Mouse (Mus musculus) left cerebral cortex, postnatal 36 days (tissue): ENCODE data around the gene Eif4a1. TPM values are rescaled to one million over a fixed set of nuclear protein-coding genes. Genes with fewer than 3 reads are reported as not detected.
A peak's percentile ranks its signal among the peaks of the same experiment; 100 is the strongest.

ENCODE experiments used
- microRNA-seq: library from miRNA; unstranded; fragments of <30 nt; microRNA quantifications from one replicate; pipeline ENCODE4 v1.2.0, GENCODE M21; 2022
- total RNA-seq, 2 experiments: library from RNA; stranded (reverse); gene quantifications; 2 replicates each; pipeline ENCODE4 v1.2.3; 2021

The Eif4a1 gene
- total RNA-seq, 2 experiments from 2014 or later = 276 to 285 TPM

Small RNA genes within 50 kb of the gene (microRNA-seq; reads per million reads assigned to microRNA genes)
- 6.3 reads per million, percentile 22 among the genes with 10 or more reads in this experiment for gene Mir1934
- gene Mir467f = not detected

Other genes starting within 250 kb of the Eif4a1 start
- gene Dnah2, start 123.3 kb downstream of the Eif4a1 start, total RNA-seq = 1 to 10 TPM; 1.4 to 2.1 TPM
- gene Efnb3, start 112.2 kb downstream of the Eif4a1 start, total RNA-seq = 10 to 100 TPM; 56.1 to 57.3 TPM
- 10 to 100 TPM; 10.2 to 10.8 TPM for gene Wrap53, start 92.2 kb downstream of the Eif4a1 start, total RNA-seq
- 10 to 100 TPM; 21.7 to 22.6 TPM for gene Trp53, start 92.1 kb downstream of the Eif4a1 start, total RNA-seq
- gene Atp1b2, start 66.5 kb downstream of the Eif4a1 start, total RNA-seq = 100 to 1,000 TPM; 398 to 420 TPM
- gene Shbg, start 54.5 kb downstream of the Eif4a1 start, total RNA-seq = not detected
- gene Sat2, start 50.4 kb downstream of the Eif4a1 start, total RNA-seq = 10 to 100 TPM in 1 of 2 experiments, 1 to 10 TPM in 1; 9.5 to 11.2 TPM
- gene Fxr2, start 39.4 kb downstream of the Eif4a1 start, total RNA-seq = 100 to 1,000 TPM; 117 to 149 TPM
- gene Sox15, start 17.1 kb downstream of the Eif4a1 start, total RNA-seq = under 1 TPM in 1 of 2 experiments, not detected in 1; 0.39 TPM
- 10 to 100 TPM; 59.8 to 62.3 TPM for gene Mpdu1, start 9.8 kb downstream of the Eif4a1 start, total RNA-seq
- 10 to 100 TPM; 14.9 to 15.1 TPM for gene Cd68, start 6.3 kb downstream of the Eif4a1 start, total RNA-seq
- gene Senp3, start 9.7 kb upstream of the Eif4a1 start, total RNA-seq = 100 to 1,000 TPM in 1 of 2 experiments, 10 to 100 TPM in 1; 84.3 to 114 TPM
- gene Tnfsf13, start 13.4 kb upstream of the Eif4a1 start, total RNA-seq = 1 to 10 TPM; 2.3 to 2.6 TPM
- 10 to 100 TPM in 1 of 2 experiments, 1 to 10 TPM in 1; 7.2 to 12.3 TPM for gene Tnfsf12, start 23.4 kb upstream of the Eif4a1 start, total RNA-seq
- gene Tnfsfm13, start 23.7 kb upstream of the Eif4a1 start, total RNA-seq = 1 to 10 TPM; 1.7 to 3.0 TPM
- gene Polr2a, start 86.2 kb upstream of the Eif4a1 start, total RNA-seq = 10 to 100 TPM; 53.5 to 59.7 TPM
- not detected for gene Slc35g3, start 89.5 kb upstream of the Eif4a1 start, total RNA-seq
- 100 to 1,000 TPM; 122 to 127 TPM for gene Zbtb4, start 93.5 kb upstream of the Eif4a1 start, total RNA-seq
- gene Chrnb1, start 123.5 kb upstream of the Eif4a1 start, total RNA-seq = under 1 TPM; 0.66 to 0.81 TPM
- 10 to 100 TPM; 14.1 to 18.7 TPM for gene Fgf11, start 129.4 kb upstream of the Eif4a1 start, total RNA-seq
- not detected for gene Tmem102, start 133.2 kb upstream of the Eif4a1 start, total RNA-seq
- gene Gm39566, start 142.9 kb upstream of the Eif4a1 start, total RNA-seq = not detected
- gene Spem2, start 146.0 kb upstream of the Eif4a1 start, total RNA-seq = not detected
- gene Spem1, start 149.8 kb upstream of the Eif4a1 start, total RNA-seq = under 1 TPM; 0.52 TPM
- gene Nlgn2, start 165.4 kb upstream of the Eif4a1 start, total RNA-seq = 100 to 1,000 TPM; 239 to 241 TPM
- 100 to 1,000 TPM; 111 to 130 TPM for gene Tmem256, start 166.1 kb upstream of the Eif4a1 start, total RNA-seq
- 10 to 100 TPM; 18.4 to 18.7 TPM for gene Plscr3, start 174.0 kb upstream of the Eif4a1 start, total RNA-seq
- gene Tnk1, start 186.3 kb upstream of the Eif4a1 start, total RNA-seq = not detected
- not detected for gene Tmem95, start 205.6 kb upstream of the Eif4a1 start, total RNA-seq
- gene Kctd11, start 209.0 kb upstream of the Eif4a1 start, total RNA-seq = 1 to 10 TPM in 1 of 2 experiments, under 1 TPM in 1; 0.93 to 1.3 TPM
- gene Acap1, start 223.1 kb upstream of the Eif4a1 start, total RNA-seq = under 1 TPM in 1 of 2 experiments, not detected in 1; 0.27 TPM
- under 1 TPM in 1 of 2 experiments, not detected in 1; 0.64 TPM for gene 2810408A11Rik, start 228.6 kb upstream of the Eif4a1 start, total RNA-seq
- 100 to 1,000 TPM; 114 to 121 TPM for gene Neurl4, start 228.6 kb upstream of the Eif4a1 start, total RNA-seq
- 10 to 100 TPM; 25.9 to 32.4 TPM for gene Gps2, start 241.5 kb upstream of the Eif4a1 start, total RNA-seq
- gene Eif5a, start 249.5 kb upstream of the Eif4a1 start, total RNA-seq = 100 to 1,000 TPM; 406 to 453 TPM